Mouse (Mus musculus) right cerebral cortex, adult 18-20 months (tissue): ENCODE data around the gene Chchd3.

Experiments
- DNase-seq: peaks from one replicate; pipeline ENCODE4 v3.0.0; 2022; ENCODE audit warnings: mixed read lengths

Gene Chchd3

GRCm38 (mm10) chr6:33002988-33003387 is 57.1 kb downstream of the Chchd3 start:
- DNase-seq = no peak

GRCm38 (mm10) chr6:33001271-33001670 is 58.8 kb downstream of the Chchd3 start:
- DNase-seq = no peak

GRCm38 (mm10) chr6:32996597-32996996 is 63.5 kb downstream of the Chchd3 start:
- no peak for DNase-seq

DNA sequence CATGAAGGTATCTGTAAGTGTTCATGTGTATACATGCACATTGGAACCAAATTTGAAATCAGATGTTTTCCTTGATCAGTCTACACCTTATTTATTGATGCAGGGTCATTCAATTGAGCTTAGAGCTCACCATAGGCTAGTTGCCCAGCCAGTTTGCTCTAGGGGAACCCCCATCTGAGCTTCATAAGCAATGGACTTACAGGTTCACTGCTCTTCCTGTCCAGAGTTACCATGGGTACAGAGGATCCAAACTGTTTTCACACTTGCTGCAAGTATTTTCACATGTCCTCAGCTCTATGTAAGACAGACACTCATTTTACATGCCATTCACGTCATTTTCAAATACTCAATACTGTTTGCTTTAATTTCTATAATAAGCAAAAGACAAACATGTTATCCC is 66.2 kb downstream of the Chchd3 start:
- DNase-seq = no peak

- DNase-seq = no peak
Observed at GRCm38 (mm10) chr6:32990061-32990633, 69.9 kb downstream of the Chchd3 start.

DNA sequence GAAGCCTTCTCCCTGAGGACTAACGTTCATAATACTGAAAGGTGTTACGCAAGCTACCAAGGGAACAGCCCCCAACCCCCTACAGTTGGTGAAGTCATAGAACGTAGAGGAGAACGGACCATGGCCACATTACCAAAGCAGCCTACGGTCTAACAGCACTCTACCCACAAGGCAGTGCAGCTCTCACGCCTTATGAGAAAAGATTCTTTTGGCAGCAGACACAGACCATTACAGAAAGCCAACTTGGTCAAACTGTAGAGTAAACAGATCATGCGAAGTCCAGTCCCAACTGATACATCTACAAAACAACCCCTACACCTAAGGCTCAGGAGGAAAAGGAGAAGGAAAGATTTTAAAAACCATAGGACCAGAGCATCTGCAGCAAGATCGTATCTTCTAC is 71.5 kb downstream of the Chchd3 start:
- DNase-seq = no peak

GRCm38 (mm10) chr6:32983876-32984275 is 76.2 kb downstream of the Chchd3 start:
- peak; percentile 26 for DNase-seq

GRCm38 (mm10) chr6:32981253-32981652 is 78.8 kb downstream of the Chchd3 start:
- no peak for DNase-seq

DNA sequence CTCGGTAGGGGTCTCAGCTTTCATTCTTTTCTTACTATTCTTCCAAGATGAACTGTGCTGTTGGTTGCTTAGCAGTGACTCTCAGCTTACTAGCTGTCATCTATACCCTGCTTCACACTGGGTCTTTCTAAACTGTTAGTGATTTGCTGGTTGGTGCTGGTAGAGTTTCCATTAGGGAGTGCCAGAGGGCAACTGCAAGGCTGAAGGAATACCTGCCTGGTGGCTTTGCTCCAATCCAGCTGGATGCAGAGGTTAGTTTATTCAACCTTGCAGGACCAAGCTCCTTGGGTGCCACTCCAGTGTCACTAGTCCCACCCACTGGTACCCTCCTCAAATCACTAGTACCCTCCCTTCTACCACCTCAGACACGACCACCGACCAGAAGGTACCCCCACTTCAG is 81.2 kb downstream of the Chchd3 start:
- DNase-seq = no peak

- no peak for DNase-seq
Observed at GRCm38 (mm10) chr6:32971926-32972325, 88.1 kb downstream of the Chchd3 start.

GRCm38 (mm10) chr6:32968971-32969370 is 91.1 kb downstream of the Chchd3 start:
- DNase-seq = no peak

DNA sequence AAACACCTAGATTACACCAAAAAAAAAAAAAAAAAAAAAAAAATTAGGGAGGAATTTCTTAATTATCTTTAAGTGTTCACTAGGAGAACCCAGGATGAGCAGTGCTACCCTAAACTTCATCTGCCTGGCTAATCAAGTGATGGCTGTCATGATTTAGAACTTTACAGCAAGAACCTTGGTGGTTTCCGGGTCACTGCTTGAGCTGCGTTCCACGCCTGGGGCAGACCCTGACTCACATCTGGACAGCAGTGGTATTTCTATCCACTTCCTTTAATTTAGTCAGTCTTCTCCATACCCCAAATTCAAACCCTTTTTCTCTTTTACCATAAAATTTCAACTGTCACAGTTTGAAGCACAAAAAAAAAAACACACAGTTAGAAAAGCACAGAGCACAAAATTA is 98.0 kb downstream of the Chchd3 start:
- DNase-seq = no peak

DNA sequence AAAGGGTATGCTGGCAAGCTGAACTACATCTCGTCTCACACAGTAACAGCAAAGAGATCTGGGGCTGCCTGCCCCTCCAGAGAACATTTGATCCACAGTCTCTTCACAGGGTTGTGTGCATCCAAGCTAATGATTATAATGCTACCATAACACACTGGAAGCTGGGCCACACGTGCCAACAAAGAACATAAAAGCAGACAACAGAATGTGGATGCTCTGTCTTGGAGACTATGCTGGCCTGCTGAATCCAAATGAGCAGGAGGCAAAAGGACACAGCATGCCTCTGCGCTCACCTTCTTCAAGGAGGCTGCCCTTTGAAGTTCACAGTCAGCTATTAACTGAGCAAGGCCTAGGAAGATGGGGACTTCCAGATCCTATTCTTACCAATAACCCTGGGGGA is 98.6 kb downstream of the Chchd3 start:
- no peak for DNase-seq

DNA sequence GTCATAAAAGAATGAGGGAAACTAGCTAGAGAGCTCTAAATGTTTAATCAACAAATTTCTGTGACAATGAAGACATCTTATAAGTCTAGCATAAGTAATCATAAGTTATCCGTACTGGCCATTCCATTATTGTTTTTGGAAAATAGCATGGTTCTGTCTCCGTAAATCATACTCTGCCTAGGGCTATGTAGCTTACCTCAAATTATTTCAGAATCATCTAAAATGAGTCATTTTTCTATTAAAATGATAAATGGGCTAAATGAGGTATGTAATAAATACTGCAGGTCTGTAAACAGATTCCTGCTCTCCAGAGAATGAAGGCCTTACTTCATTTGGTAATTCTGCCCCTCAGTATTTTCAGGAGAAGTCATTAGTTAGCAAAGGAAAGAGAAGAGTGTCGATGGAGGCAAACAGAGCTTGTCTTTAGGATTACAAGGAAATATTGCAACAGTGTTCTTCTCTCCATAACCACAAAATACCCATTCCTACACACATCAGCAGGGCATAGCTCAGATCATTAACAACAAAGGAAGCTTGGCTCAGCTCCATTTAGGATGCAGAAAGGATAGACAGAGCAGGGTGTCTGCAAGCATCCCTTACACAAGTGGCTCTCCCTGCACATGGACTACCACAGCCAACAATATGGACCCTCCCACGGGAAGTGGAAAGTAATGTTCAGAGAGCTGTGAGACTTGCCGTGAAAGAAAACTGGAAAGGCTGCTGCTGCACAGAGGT is 100.1 kb downstream of the Chchd3 start:
- no peak for DNase-seq

GRCm38 (mm10) chr6:32955481-32955880 is 104.6 kb downstream of the Chchd3 start:
- no peak for DNase-seq

DNA sequence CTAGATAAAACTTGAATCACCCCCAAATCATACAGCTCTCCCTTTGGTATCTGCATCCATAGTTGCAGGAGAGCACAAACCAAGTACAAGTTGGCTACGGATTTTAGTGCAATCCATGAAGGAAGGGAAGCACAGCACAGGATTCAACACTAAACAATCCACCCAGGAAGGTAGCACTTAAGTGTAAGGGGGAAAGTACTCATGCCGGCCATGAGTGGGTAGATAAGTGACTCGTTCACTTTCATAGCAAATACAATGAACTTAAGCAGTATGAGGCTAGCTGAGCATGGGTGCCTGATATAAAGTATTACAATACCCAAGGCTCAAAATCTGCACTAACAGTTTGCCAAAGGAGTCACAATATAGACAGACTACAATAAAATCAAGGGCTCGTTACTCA is 109.1 kb downstream of the Chchd3 start:
- no peak for DNase-seq

GRCm38 (mm10) chr6:32949702-32950101 is 110.4 kb downstream of the Chchd3 start:
- DNase-seq = no peak

GRCm38 (mm10) chr6:32947225-32947624 is 112.8 kb downstream of the Chchd3 start:
- no peak for DNase-seq

DNA sequence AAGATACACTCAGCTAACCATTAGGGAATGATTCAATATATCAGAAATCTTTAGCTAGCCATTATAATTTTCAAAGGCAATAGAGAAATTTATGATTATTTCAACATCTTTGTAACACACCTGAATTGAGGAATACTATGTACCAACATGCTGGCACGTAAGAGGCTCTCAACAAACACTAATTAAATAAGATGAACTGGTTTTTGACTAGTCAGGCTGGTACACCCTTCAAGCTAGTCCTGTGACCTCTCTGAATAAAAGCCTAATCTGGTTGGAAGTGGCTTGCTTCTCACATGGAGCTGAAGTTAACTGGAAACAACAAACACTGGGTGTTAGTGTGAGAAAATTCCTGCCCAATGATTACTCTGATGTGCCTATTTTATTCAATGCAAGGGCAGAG is 115.1 kb downstream of the Chchd3 start:
- DNase-seq = no peak

- DNase-seq = no peak
Observed at GRCm38 (mm10) chr6:32943651-32944050, 116.4 kb downstream of the Chchd3 start.

DNA sequence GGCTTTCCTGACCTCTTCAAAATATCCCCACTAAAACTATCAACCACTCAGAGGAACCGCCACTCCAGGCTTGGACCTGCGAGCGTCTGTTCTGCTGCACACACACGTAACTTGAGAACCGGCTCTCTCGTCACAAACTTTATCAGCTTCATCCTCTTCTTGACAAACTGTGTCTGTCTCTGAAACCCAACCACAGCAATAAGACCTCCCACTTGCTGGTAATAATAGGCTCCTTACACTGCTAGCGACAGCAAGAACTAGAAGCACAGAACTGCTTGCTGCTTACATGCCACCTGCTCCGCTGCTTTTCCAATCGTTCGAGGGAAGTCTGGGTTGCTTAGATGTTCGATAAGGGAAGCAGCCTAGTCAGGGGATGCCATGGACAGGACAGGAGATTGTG is 119.8 kb downstream of the Chchd3 start:
- DNase-seq = peak; percentile 11

GRCm38 (mm10) chr6:32937643-32938042 is 122.4 kb downstream of the Chchd3 start:
- DNase-seq = no peak

DNA sequence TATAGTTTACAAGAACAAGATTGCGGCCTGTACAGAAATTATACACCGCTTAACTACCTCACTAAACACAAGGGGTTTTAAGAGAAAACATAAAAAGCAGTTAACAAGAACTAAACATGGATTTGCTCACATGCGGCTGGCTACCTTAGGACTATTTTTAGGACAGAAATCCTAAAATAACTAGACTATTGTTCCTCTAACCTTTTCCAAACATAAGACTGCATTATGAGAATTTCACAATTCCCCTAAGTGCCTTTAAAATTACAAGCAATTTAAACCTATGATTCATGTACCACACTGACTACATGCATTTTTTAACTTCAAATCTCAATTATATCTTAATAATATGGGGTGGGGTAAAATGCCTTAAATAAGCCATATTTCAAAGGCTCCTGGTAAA is 123.3 kb downstream of the Chchd3 start:
- DNase-seq = no peak

- no peak for DNase-seq
Observed at GRCm38 (mm10) chr6:32936365-32936764, 123.7 kb downstream of the Chchd3 start.

DNA sequence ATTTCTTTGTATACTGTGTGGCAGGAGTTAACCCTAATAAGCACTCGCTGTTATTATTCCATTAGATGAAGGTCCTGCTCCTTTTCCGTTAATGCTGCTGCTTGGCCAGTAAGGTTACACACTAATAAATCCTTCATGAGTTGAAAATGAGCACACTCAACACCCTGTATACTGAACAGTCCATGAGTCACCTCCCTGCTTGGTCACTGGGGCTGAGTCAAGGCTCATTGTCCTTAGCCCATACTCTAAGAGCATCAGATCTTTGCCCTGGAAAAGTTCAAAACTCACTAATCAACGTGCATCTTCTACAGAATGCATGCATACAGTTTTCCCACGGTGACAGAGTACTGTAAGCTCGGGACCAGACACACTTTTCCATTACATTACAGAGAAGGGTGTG is 124.5 kb downstream of the Chchd3 start:
- no peak for DNase-seq
